Mouse (Mus musculus): Measurements from ENCODE around the gene Iqch.

GRCm38 (mm10) chr9:63613569-63613968 is 11.3 kb upstream of the Iqch start:
- TF ChIP-seq EP300 (IDR thresholded peaks at IDR 0.05; ENCODE audit: low read depth) (no peak), CTCF (IDR thresholded peaks at IDR 0.05; ENCODE audit: low read depth) (no peak)

Measured in liver, postnatal 0 days (tissue).